Comparison of ENCODE assay signal across 9 mouse cellular contexts in the genomic region with DNA sequence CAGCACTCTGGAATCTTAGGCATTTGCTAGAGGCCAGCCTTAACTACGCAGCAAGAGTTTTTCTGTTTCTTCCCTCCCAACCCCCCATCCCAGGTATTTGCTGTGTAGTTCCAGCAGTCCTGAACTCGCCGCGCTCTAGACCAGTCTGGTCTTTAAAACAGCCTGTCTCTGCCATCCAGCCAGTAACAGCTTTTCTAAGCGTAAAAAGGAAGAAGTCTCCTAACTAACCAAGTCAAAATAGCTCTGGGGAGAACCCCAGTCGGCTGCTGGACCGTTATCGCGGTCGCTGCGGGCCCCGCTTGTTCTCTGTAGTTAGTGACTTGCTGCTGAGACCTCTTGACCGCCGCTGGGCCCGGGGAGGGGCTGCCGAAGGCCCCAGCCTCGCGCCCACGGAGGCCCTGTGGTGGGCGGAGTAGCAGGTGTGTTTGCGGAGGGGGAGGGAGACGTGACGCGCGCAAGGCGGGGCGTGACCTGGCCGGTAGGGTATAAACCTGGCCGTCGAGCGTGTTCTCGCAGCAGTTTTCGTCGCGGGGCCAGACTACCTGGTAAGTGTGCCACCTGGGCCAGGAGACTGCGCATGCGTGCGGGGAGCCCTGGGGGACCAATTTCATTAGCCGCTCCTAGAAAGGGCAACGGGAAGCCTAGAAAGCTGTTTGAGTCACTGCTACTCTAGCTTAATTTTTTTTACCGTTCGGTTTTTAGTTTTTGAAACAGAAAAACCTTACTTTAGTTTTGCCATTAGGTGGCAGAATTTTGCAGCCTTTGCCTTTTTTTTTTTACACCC. TPM values are rescaled to one million over a fixed set of nuclear protein-coding genes. Genes with fewer than 3 reads are reported as not detected.
DNase-seq lines count a peak whose midpoint lies in the region; ATAC-seq and TF ChIP-seq lines count a peak whose summit lies in the region.
"Had no signal": no experiment of that assay in that cellular context is flagged by ENCODE, and none has a peak within 500 bp of the region (broad histone marks: within the 10 kb centered on the region; RNA-seq: fewer than 3 reads in every experiment).

No protein-coding gene starts in this region.

- peak overlapping the region; percentile 77 for H3K4me3 ChIP-seq in E14TG2a.4 (replicated peaks; ENCODE audit: low read length)
- H3K4me3 ChIP-seq in forebrain, embryonic 11.5 days (ENCODE audit: low read depth, low read length) = peak overlapping the region; percentile 46
- peak overlapping the region; percentile 64 for H3K4me3 ChIP-seq in heart, postnatal 0 days (ENCODE audit: low read depth, low read length)
- peak overlapping the region; percentile 33 for H3K4me3 ChIP-seq in lung, adult 2 months (replicated peaks; ENCODE audit: extremely low read depth, low read depth, low read length)
- peak overlapping the region; percentile 50 for H3K4me3 ChIP-seq in neural tube, embryonic 15.5 days (replicated peaks)

- TF ChIP-seq CTCF in E14TG2a.4 (conservative IDR thresholded peaks at IDR 0.05; ENCODE audit: low read length) = no peak
- no peak for TF ChIP-seq CTCF in heart, postnatal 0 days (IDR thresholded peaks at IDR 0.05; ENCODE audit: low read depth)
- TF ChIP-seq CTCF in lung, adult 2 months (IDR thresholded peaks at IDR 0.05; ENCODE audit: insufficient read depth, low read length) = no peak

- 0 out of 2 replicates have a peak overlapping the region, but pooled peaks have one; percentile 8 for H3K27ac ChIP-seq in forebrain, embryonic 11.5 days (ENCODE audit: low read depth, low read length)
- peak overlapping the region; percentile 87 for H3K27ac ChIP-seq in heart, postnatal 0 days (ENCODE audit: low read depth)
- H3K27ac ChIP-seq in neural tube, embryonic 15.5 days (replicated peaks) = peak overlapping the region; percentile 13; the same call in 1 of the 2 replicates

- no peak for TF ChIP-seq EP300 in heart, postnatal 0 days (IDR thresholded peaks at IDR 0.05; ENCODE audit: low read depth)

- ATAC-seq in forebrain, embryonic 11.5 days (replicated peaks; ENCODE audit: low FRiP score) = peak; percentile 58; the same call in 1 of the 2 replicates
- ATAC-seq in heart, postnatal 0 days (ENCODE audit: insufficient read depth, low read depth) = peak; percentile 74
- ATAC-seq in neural tube, embryonic 15.5 days (ENCODE audit: low FRiP score) = peak; percentile 61; the same call in 1 of the 2 replicates

- peak; percentile 71; the same call in 1 of the 2 replicates for TF ChIP-seq POLR2A in lung, adult 2 months (IDR thresholded peaks at IDR 0.05; ENCODE audit: borderline replicate concordance, extremely low read depth, low read depth, low read length)

- peak; percentile 63 for DNase-seq in c-Kit-positive CD71-positive TER-119-negative erythroid progenitor cells, embryonic 14.5 days (ENCODE audit: low read depth)
- peak; percentile 84 for DNase-seq in forebrain, embryonic 11.5 days (ENCODE audit: low spot score)
- peak; percentile 62 for DNase-seq in heart, postnatal 0 days (ENCODE audit: low spot score)
- peak; percentile 93 to 94 for DNase-seq in kidney, postnatal 36 days
- peak; percentile 72 for DNase-seq in lung, adult 2 months
- DNase-seq in thymus, adult 18-20 months = peak; percentile 72 to 81

- peak overlapping the region; percentile 95 for H3K4me2 ChIP-seq in forebrain, embryonic 11.5 days (ENCODE audit: low read depth, low read length, severe bottlenecking)
- H3K4me2 ChIP-seq in heart, postnatal 0 days (ENCODE audit: low read depth, low read length) = peak overlapping the region; percentile 99
- H3K4me2 ChIP-seq in neural tube, embryonic 15.5 days = peak overlapping the region; percentile 98

- peak overlapping the region; percentile 60 for H3K9ac ChIP-seq in forebrain, embryonic 11.5 days (ENCODE audit: low read length)
- H3K9ac ChIP-seq in heart, postnatal 0 days (replicated peaks; ENCODE audit: low read depth, low read length) = peak overlapping the region; percentile 70
- peak overlapping the region; percentile 56 for H3K9ac ChIP-seq in neural tube, embryonic 15.5 days (replicated peaks)

- peaks cover 92% of the 10 kb centered on the region for H3K4me1 ChIP-seq in E14TG2a.4 (replicated peaks; ENCODE audit: low read depth, low read length)
- peaks cover 6% of the 10 kb centered on the region; the same call in 1 of the 2 replicates for H3K4me1 ChIP-seq in forebrain, embryonic 11.5 days (replicated peaks; ENCODE audit: control insufficient read depth, insufficient read depth, low read length)
- H3K4me1 ChIP-seq in heart, postnatal 0 days (ENCODE audit: control insufficient read depth, insufficient read depth) = peaks cover 14% of the 10 kb centered on the region
- H3K4me1 ChIP-seq in lung, adult 2 months (ENCODE audit: control insufficient read depth, insufficient read depth, low read length) = peaks cover 11% of the 10 kb centered on the region
- peaks cover 37% of the 10 kb centered on the region for H3K4me1 ChIP-seq in neural tube, embryonic 15.5 days

- H3K27me3 ChIP-seq in E14TG2a.4 (ENCODE audit: insufficient read depth, low read length) = no peaks in the 10 kb centered on the region
- H3K27me3 ChIP-seq in forebrain, embryonic 11.5 days (ENCODE audit: control insufficient read depth, insufficient read depth, low read length) = no peaks in the 10 kb centered on the region
- no peaks in the 10 kb centered on the region for H3K27me3 ChIP-seq in heart, postnatal 0 days (ENCODE audit: control insufficient read depth, insufficient read depth, low read length)
- H3K27me3 ChIP-seq in neural tube, embryonic 15.5 days (replicated peaks) = no peaks in the 10 kb centered on the region

- no peaks in the 10 kb centered on the region for H3K9me3 ChIP-seq in E14TG2a.4 (ENCODE audit: low read length)
- H3K9me3 ChIP-seq in forebrain, embryonic 11.5 days (ENCODE audit: control insufficient read depth, low read length) = no peaks in the 10 kb centered on the region
- H3K9me3 ChIP-seq in heart, postnatal 0 days (replicated peaks; ENCODE audit: control insufficient read depth, low read length) = no peaks in the 10 kb centered on the region
- H3K9me3 ChIP-seq in neural tube, embryonic 15.5 days (replicated peaks) = no peaks in the 10 kb centered on the region

- peaks cover 17% of the 10 kb centered on the region for H3K36me3 ChIP-seq in E14TG2a.4 (ENCODE audit: insufficient read depth, low read length)
- H3K36me3 ChIP-seq in forebrain, embryonic 11.5 days (ENCODE audit: control insufficient read depth, insufficient read depth, low read length) = no peaks in the 10 kb centered on the region
- H3K36me3 ChIP-seq in heart, postnatal 0 days (replicated peaks; ENCODE audit: control insufficient read depth, insufficient read depth, low read length) = no peaks in the 10 kb centered on the region
- no peaks in the 10 kb centered on the region for H3K36me3 ChIP-seq in neural tube, embryonic 15.5 days

- WGBS in forebrain, embryonic 11.5 days = under 1% methylated on average over 42 of the region's 42 CpGs
- WGBS in heart, postnatal 0 days = under 1% methylated on average over 42 of the region's 42 CpGs
- 1% methylated on average over 42 of the region's 42 CpGs for WGBS in lung, adult 2 months
- 1% methylated on average over 41 of the region's 42 CpGs for WGBS in neural tube, embryonic 15.5 days

RNA-seq across cellular contexts. Expression of a gene that starts 5.8 kb away (rescaled TPM):
- 102 and 105 TPM in 2 replicates for polyA plus RNA-seq in forebrain, embryonic 11.5 days (2014; fragmentation: Nextera tagmentation; extraction: Ambion mirVana)
- 137 and 180 TPM in 2 replicates for total RNA-seq in heart, postnatal 0 days (2014; rRNA removed; ENCODE audit: low replicate concordance)
- 60.8 and 62.1 TPM in 2 replicates for polyA plus RNA-seq in heart, postnatal 0 days (2015; fragmentation: Nextera tagmentation; extraction: Ambion mirVana)
- 29.1 and 36.3 TPM in 2 replicates for polyA plus RNA-seq in lung, adult 2 months (2012; rRNA removed)
- 97.9 and 110 TPM in 2 replicates for polyA plus RNA-seq in neural tube, embryonic 15.5 days (2015; fragmentation: Nextera tagmentation; extraction: Ambion mirVana)

RNA-seq across cellular contexts. Expression of a gene that starts 23.6 kb away (rescaled TPM):
- polyA plus RNA-seq in forebrain, embryonic 11.5 days (2014; fragmentation: Nextera tagmentation; extraction: Ambion mirVana) = not detected in 2 replicates
- total RNA-seq in heart, postnatal 0 days (2014; rRNA removed; ENCODE audit: low replicate concordance) = not detected in 2 replicates
- not detected in 2 replicates for polyA plus RNA-seq in heart, postnatal 0 days (2015; fragmentation: Nextera tagmentation; extraction: Ambion mirVana)
- polyA plus RNA-seq in lung, adult 2 months (2012; rRNA removed) = not detected in 2 replicates
- polyA plus RNA-seq in neural tube, embryonic 15.5 days (2015; fragmentation: Nextera tagmentation; extraction: Ambion mirVana) = not detected in 2 replicates
- total RNA-seq: left cerebral cortex, postnatal 10 days had no signal

RNA-seq across cellular contexts. Expression of a gene that starts 36.2 kb away (rescaled TPM):
- 274 TPM in 2 replicates for polyA plus RNA-seq in forebrain, embryonic 11.5 days (2014; fragmentation: Nextera tagmentation; extraction: Ambion mirVana)
- total RNA-seq in heart, postnatal 0 days (2014; rRNA removed; ENCODE audit: low replicate concordance) = 273 and 367 TPM in 2 replicates
- polyA plus RNA-seq in heart, postnatal 0 days (2015; fragmentation: Nextera tagmentation; extraction: Ambion mirVana) = 440 and 486 TPM in 2 replicates
- polyA plus RNA-seq in lung, adult 2 months (2012; rRNA removed) = 83.6 and 93.2 TPM in 2 replicates
- 251 and 260 TPM in 2 replicates for polyA plus RNA-seq in neural tube, embryonic 15.5 days (2015; fragmentation: Nextera tagmentation; extraction: Ambion mirVana)

RNA-seq across cellular contexts. Expression of a gene that starts 36.3 kb away (rescaled TPM):
- 61.2 and 63.6 TPM in 2 replicates for polyA plus RNA-seq in forebrain, embryonic 11.5 days (2014; fragmentation: Nextera tagmentation; extraction: Ambion mirVana)
- 21.0 and 21.4 TPM in 2 replicates for total RNA-seq in heart, postnatal 0 days (2014; rRNA removed; ENCODE audit: low replicate concordance)
- 15.9 and 16.5 TPM in 2 replicates for polyA plus RNA-seq in heart, postnatal 0 days (2015; fragmentation: Nextera tagmentation; extraction: Ambion mirVana)
- polyA plus RNA-seq in lung, adult 2 months (2012; rRNA removed) = 4.1 and 4.9 TPM in 2 replicates
- polyA plus RNA-seq in neural tube, embryonic 15.5 days (2015; fragmentation: Nextera tagmentation; extraction: Ambion mirVana) = 28.1 and 34.8 TPM in 2 replicates

Comparison
In these comparisons a context has a peak if more than half of its experiments do, and no peak if none do; other contexts are left out.
1. Peak in every context shown above with its lines: DNase-seq, ATAC-seq, H3K4me3 ChIP-seq and H3K27ac ChIP-seq.
2. H3K27ac ChIP-seq: peak in every context shown above with its lines; median percentile 87 in heart, postnatal 0 days; 13 in neural tube, embryonic 15.5 days; 8 in forebrain, embryonic 11.5 days.